Mouse (Mus musculus) spleen, adult 18-20 months (tissue): ENCODE data around the gene Inpp4b.

Source experiments
- DNase-seq, 2 experiments: peaks; one replicate each; pipeline ENCODE4 v3.0.0; 2022; ENCODE audit warnings: mixed read lengths in 2 of 2

The Inpp4b gene

DNA sequence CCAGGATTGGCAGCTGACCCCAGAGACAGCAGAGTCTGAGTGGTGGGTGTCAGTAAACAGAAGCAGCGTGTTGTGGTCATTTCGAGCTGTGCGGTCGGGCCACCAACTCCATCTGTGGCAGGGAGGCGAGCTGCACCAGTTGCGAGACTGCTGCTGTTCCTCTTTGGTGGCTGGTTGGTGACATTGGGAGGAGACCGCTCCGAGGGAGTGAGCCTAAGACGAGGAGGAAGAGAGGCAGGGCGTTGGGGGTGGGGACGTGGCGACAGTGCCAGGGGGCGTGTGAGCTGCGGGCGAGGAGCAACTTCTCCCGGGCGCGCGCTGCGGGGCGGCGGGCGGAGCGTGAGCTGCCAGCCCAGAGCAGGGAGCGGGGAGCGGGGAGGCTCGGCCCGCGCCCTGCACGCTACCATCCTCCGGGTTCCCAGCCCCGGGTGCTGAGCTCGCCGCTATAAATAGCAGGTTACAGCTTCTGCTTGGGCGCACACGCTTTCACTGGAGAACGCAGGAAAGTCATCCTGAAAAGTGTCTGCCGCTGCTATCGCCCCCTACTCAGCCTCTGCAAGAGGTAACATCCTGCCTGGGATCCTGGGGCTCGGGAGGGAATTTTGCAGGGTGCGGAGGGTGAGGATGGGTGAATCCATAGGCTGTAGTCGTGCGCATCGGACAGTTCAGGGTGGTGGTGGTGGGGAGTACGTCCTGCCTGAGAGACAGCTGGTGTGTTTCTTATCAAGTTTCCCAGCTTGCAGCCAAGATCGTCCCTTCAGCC is at the start of gene Inpp4b:
Inpp4b (plus strand) TSS at position 321 of the 763 bp plus-strand sequence.
- peak; percentile 75 to 76 for DNase-seq

DNA sequence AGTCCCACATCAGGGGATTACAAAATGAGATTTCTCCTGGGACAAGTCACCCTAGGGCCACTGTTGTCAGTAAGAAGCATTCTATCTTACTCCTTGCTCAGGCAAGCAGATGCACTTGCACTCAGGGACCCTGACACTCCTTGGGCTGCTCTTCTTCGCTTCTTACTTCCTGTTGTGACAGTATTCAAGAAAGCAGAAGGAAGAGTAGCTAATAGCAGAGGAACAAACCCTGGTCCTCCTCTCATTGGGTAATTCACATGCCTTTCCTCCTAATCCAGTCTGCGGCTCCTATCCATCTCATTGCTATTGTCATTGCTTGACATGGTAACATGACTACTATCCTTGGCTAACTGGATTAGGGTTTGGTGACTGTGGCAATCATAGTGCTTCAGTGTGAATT is 7.1 kb upstream of the Inpp4b start:
- DNase-seq: no peak

GRCm38 (mm10) chr8:81341191-81341590 is 1.2 kb upstream of the Inpp4b start:
- DNase-seq: no peak

- DNase-seq: peak; percentile 77 to 85
Measured at GRCm38 (mm10) chr8:81341591-81342235, 643 bp upstream of the Inpp4b start.

DNA sequence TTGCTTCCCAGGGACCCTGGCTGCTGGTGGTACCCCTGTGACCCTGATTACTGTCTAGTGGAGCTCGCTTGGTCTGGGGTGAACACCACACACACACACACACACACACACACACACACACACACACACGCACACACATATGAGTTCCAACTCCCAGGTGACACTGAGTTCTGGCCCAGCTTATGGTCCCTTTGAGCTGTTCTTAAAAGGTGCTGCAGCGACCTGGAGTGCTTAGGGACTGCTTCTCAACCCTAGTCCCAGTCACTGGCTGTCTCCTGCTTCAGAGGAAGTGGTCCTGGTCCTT is 595 bp downstream of the Inpp4b start:
- no peak for DNase-seq

DNA sequence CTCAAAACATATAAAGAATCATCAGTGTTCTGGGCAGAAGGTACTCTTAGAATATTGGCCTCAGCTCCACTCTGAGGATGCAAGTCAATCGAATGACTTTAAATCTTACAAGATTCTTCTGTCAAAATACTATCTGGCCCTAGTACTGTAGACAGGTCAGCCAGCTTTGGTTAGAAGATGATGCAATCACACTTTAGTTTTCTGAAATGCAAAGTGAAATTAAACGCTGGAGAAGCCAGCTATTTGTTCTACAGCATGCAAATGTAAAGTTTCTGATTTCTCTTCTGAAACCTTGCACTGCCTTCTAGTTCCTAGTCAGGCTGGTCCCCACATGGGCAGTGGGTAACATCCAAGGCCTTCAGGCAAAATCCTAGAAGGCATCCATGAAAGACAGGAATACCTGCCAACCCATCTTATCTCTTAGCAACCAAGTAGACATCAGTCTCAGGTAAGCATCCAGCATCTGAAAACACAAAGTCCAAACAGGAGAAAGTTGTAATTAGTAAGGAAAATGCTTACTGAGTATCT is 2.9 kb downstream of the Inpp4b start:
- no peak for DNase-seq

GRCm38 (mm10) chr8:81349452-81349851 is 7.1 kb downstream of the Inpp4b start:
- DNase-seq: no peak

GRCm38 (mm10) chr8:81353460-81353859 is 11.1 kb downstream of the Inpp4b start:
- DNase-seq: peak; percentile 42 to 55

DNA sequence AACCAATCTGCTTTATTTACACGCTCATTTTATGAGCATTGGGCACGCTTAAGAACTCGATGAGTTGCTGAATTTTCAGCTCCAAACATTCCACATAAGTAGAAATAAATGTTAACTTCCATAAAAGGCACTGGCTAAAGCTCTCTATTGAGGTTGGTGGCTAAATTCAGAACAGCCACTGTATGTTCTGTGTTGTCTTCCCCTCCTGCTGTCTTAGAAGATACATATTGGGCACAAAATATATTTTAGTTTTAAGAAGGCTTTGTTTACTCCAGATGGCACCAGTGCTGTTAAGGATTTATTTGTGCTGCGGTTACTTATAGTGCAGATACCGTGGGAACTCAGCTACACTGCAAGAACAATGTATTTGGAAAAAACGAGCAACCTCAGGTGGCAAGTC is 15.8 kb downstream of the Inpp4b start:
- DNase-seq: no peak

DNA sequence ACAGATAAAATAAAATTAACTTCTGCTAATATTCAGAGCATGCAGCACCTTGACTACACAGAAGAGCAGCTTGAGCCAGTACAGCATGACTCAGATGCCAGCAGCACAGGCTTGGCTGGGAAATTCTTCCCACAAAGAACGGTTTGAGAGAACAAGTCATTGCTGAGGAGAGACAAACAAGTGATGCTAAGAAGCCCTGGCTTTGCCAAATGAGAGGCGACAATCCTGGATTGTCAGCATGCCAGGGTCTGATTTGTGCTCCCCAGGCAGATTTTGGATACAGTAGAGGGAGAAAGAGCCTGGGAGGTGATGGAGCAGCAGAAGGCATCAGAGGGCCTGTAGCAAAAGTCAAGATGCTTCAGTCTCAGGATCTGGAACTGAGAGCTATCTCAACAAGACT is 18.2 kb downstream of the Inpp4b start:
- DNase-seq: no peak

GRCm38 (mm10) chr8:81361162-81361561 is 18.8 kb downstream of the Inpp4b start:
- no peak for DNase-seq

GRCm38 (mm10) chr8:81370607-81371006 is 28.3 kb downstream of the Inpp4b start:
- DNase-seq: no peak

- DNase-seq: no peak
Measured at GRCm38 (mm10) chr8:81371844-81372243, 29.5 kb downstream of the Inpp4b start.

GRCm38 (mm10) chr8:81374877-81375475 is 32.6 kb downstream of the Inpp4b start:
- DNase-seq: no peak

- DNase-seq: no peak
Measured at GRCm38 (mm10) chr8:81388953-81389352, 46.6 kb downstream of the Inpp4b start.

DNA sequence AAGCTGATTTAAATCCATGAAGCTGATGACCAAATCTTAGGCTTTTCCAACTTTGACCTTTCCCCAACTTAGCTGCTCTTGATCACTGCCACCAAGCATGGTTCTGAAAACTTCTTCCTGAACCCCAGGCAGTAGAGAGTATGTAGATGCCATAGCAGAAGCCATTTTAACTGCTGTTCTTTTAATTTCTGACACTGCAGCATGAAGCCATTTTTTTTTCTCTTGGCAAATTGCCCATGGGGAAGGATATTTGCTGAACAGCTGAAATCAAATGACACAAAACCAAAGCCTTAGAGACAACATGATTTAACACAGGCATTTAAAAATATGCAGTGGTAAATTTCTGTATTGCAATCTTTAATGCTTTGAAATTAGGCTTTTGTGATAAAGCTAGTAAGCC is 56.7 kb downstream of the Inpp4b start:
- no peak for DNase-seq

- DNase-seq: no peak
Measured at GRCm38 (mm10) chr8:81399501-81399900, 57.1 kb downstream of the Inpp4b start.

DNA sequence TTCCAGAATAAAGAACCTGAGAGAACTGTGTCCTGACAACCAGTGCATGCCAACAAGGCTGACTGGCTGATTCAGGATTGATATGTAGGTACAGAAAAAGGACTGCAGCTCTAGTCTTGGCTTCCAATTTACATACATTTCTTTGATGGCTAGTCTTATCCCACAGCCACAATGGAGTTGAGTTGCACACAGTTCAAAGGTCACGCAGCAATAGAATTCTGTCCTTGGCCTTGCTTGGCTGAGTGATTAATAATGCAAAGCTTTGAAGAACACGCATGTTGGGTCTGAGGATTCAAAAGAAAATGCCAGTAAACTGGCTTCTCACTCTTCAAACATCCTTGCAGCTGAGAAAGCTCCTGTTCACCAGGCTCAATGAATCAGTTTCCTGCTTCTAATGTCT is 70.4 kb downstream of the Inpp4b start:
- DNase-seq: no peak

GRCm38 (mm10) chr8:81443957-81444356 is 101.6 kb downstream of the Inpp4b start:
- no peak for DNase-seq

- no peak for DNase-seq
Measured at GRCm38 (mm10) chr8:81449798-81450197, 107.4 kb downstream of the Inpp4b start.

DNA sequence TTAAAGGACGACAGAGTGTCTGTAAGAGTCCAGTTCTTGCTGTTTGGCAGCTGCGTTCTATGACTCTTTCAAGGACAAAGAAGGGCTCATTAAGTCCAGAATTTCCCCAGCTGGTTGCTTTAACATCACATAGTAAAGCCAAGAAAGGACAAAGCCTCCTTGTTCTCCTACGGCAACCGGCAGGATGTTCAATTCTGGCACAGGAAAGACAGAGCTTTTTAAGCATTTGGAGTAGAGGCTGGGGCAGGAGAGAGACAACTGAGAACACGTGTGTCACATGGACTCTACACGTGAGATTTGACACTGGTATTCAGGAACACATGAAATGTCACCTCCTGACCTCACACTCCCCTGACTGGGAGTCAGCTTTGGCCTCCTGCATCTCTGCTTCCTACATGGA is 109.7 kb downstream of the Inpp4b start:
- DNase-seq: no peak

- no peak for DNase-seq
Measured at GRCm38 (mm10) chr8:81454830-81455229, 112.5 kb downstream of the Inpp4b start.

DNA sequence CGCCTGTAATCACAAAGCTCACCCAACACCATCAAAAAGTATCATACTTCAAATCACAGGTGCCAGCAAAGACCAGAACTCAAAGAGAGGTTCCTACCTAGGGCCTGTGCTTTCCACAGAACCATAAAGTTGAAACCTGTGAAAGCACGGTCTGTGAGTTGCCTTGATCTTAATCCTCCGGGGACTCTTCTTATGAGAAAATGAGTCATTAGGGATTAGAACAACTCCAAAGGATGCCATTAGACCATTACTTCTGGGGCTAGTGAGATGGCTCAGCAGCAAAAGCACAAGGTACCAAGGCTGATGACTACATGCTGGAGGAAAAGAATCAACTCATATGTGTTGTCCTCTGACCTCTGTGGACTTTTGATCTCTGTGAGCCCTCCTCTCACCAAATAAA is 121.4 kb downstream of the Inpp4b start:
- no peak for DNase-seq

DNA sequence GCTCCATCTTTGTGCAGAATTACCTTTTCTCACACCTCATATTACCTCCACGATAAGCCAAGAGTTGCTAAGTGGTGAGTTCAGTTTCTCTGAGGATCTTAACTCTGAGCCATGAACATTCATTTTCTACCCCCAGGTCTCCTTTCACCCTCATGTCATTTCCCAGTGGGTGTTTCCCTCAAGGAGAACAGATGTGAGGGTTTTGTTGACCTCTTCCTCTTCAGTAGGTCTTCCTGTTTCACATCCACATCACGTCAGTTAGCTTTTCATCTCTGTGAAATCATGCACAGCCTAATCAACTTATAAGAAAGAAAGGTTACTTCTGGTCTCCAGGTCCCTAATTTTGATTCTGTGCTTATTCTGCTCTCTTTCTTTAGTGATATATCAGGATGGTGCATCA is 124.4 kb downstream of the Inpp4b start:
- no peak for DNase-seq
